19 mouse cellular contexts compared by ENCODE assay signal in the genomic region with DNA sequence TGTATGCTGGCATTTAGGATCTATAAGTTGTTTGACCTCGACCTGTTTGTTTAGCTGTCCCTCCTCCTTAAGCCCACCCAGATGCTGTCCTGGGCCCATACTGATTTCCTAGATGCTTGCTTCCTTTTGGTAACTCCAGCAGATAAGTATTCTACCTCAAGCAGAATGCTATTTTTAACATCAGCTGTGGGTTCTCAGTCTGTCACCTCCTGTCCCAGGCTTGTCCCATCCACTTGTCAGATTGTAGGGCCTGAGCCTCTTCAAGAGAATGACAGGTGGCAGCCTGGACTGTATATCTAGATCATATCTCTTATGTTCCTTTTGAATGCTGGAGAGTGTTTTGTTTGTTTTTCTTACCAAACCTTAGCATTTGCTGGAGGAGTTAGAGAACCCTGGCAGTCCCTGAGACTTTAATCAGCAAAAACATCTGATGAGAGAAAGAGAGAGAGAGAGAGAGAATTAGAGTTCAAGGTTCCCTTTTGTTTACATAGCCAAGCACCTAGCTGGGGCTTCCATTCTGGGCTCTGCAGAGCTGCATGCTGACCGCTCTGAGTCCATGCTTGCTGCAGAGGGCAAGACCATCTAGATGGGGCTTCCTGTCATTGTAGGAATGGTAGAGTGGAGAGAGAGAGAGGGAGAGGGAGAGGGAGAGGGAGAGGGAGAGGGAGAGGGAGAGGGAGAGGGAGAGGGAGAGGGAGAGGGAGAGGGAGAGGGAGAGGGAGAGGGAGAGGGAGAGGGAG.
DNase-seq lines count a peak whose midpoint lies in the region; ATAC-seq and TF ChIP-seq lines count a peak whose summit lies in the region.
"Had no signal": no experiment of that assay in that cellular context is flagged by ENCODE, and none has a peak within 500 bp of the region (broad histone marks: within the 10 kb centered on the region; RNA-seq: fewer than 3 reads in every experiment).

No protein-coding gene starts in this region.

- no peaks in the 10 kb centered on the region; the same call in 1 of the 2 replicates for H3K9me3 ChIP-seq in heart, embryonic 10.5 days
- peaks cover 8% of the 10 kb centered on the region for H3K9me3 ChIP-seq in heart, embryonic 13.5 days
- H3K9me3 ChIP-seq in heart, postnatal 0 days (replicated peaks; ENCODE audit: control insufficient read depth, low read length): 0 out of 2 replicates have a peak, but pooled peaks cover 4% of the 10 kb centered on the region
- H3K9me3 ChIP-seq: embryonic facial prominence, embryonic 15.5 days; forebrain, embryonic 12.5 days had no signal

- no peaks in the 10 kb centered on the region for H3K36me3 ChIP-seq in heart, embryonic 10.5 days
- no peaks in the 10 kb centered on the region for H3K36me3 ChIP-seq in heart, embryonic 13.5 days
- H3K36me3 ChIP-seq in heart, postnatal 0 days (replicated peaks; ENCODE audit: control insufficient read depth, insufficient read depth, low read length): no peaks in the 10 kb centered on the region
- H3K36me3 ChIP-seq: embryonic facial prominence, embryonic 13.5 days; embryonic facial prominence, embryonic 15.5 days; forebrain, embryonic 10.5 days; forebrain, embryonic 12.5 days had no signal

- H3K27me3 ChIP-seq in heart, embryonic 10.5 days (ENCODE audit: insufficient read depth, poor library complexity, severe bottlenecking): no peaks in the 10 kb centered on the region
- no peaks in the 10 kb centered on the region for H3K27me3 ChIP-seq in heart, embryonic 13.5 days (replicated peaks)
- no peaks in the 10 kb centered on the region for H3K27me3 ChIP-seq in heart, postnatal 0 days (ENCODE audit: control insufficient read depth, insufficient read depth, low read length)
- H3K27me3 ChIP-seq: embryonic facial prominence, embryonic 13.5 days; embryonic facial prominence, embryonic 15.5 days had no signal

- intact Hi-C loops in heart, postnatal 14 days (cut with DNase I): loop anchor here (5.0 kb wide), 1 partner anchor 231 kb away; no protein-coding TSS in a partner anchor

- no peak overlapping the region for H3K4me3 ChIP-seq in heart, embryonic 10.5 days
- H3K4me3 ChIP-seq in heart, embryonic 13.5 days: no peak overlapping the region
- H3K4me3 ChIP-seq in heart, postnatal 0 days (ENCODE audit: low read depth, low read length): no peak overlapping the region
- H3K4me3 ChIP-seq: embryonic facial prominence, embryonic 13.5 days; embryonic facial prominence, embryonic 15.5 days; erythroblast, embryonic 14.5 days; forebrain, embryonic 10.5 days; forebrain, embryonic 12.5 days had no signal

- no peak for TF ChIP-seq EP300 in heart, postnatal 0 days (IDR thresholded peaks at IDR 0.05; ENCODE audit: low read depth)

- DNase-seq in heart, embryonic 10.5 days (ENCODE audit: low spot score): peak; percentile 76
- DNase-seq in heart, postnatal 14 days: no peak
- DNase-seq in heart, adult 8-10 months (ENCODE audit: low spot score): no peak
- DNase-seq in heart, postnatal 0 days (ENCODE audit: low spot score): peak; percentile 19
- DNase-seq in heart, postnatal 4 days: no peak
- DNase-seq: adrenal gland, postnatal 10 days; adrenal gland, postnatal 25 days; cerebellum, adult 11 months; cerebellum, adult 8-10 months; cerebellum, adult 9-11 months; cerebellum, postnatal 36 days; embryo, embryonic 11 days had no signal

- H3K27ac ChIP-seq in heart, embryonic 10.5 days: peak overlapping the region; percentile 64; the same call in 1 of the 2 replicates
- peak overlapping the region; percentile 58 for H3K27ac ChIP-seq in heart, embryonic 13.5 days (replicated peaks)
- no peak overlapping the region for H3K27ac ChIP-seq in heart, postnatal 0 days (ENCODE audit: low read depth)
- H3K27ac ChIP-seq: embryonic facial prominence, embryonic 13.5 days; embryonic facial prominence, embryonic 15.5 days; forebrain, embryonic 10.5 days; forebrain, embryonic 12.5 days had no signal

- TF ChIP-seq CTCF in heart, postnatal 0 days (IDR thresholded peaks at IDR 0.05; ENCODE audit: low read depth): no peak

- H3K9ac ChIP-seq in heart, embryonic 13.5 days: no peak overlapping the region
- no peak overlapping the region for H3K9ac ChIP-seq in heart, postnatal 0 days (replicated peaks; ENCODE audit: low read depth, low read length)
- H3K9ac ChIP-seq: embryonic facial prominence, embryonic 13.5 days; embryonic facial prominence, embryonic 15.5 days; forebrain, embryonic 12.5 days had no signal

- no peak overlapping the region for H3K4me2 ChIP-seq in heart, embryonic 13.5 days
- no peak overlapping the region for H3K4me2 ChIP-seq in heart, postnatal 0 days (ENCODE audit: low read depth, low read length)
- H3K4me2 ChIP-seq: embryonic facial prominence, embryonic 13.5 days; embryonic facial prominence, embryonic 15.5 days; forebrain, embryonic 12.5 days had no signal

- no peak for ATAC-seq in heart, embryonic 13.5 days (ENCODE audit: extremely low read depth, insufficient number of reproducible peaks, low FRiP score, low TSS enrichment)
- no peak for ATAC-seq in heart, postnatal 0 days (ENCODE audit: insufficient read depth, low read depth)
- ATAC-seq: forebrain, embryonic 14.5 days had no signal

- peaks cover 58% of the 10 kb centered on the region for H3K4me1 ChIP-seq in heart, embryonic 10.5 days
- H3K4me1 ChIP-seq in heart, embryonic 13.5 days: peaks cover 54% of the 10 kb centered on the region
- H3K4me1 ChIP-seq in heart, postnatal 0 days (ENCODE audit: control insufficient read depth, insufficient read depth): peaks cover 18% of the 10 kb centered on the region

- 18% methylated on average over 2 of the region's 2 CpGs for WGBS in heart, embryonic 10.5 days
- WGBS in heart, embryonic 13.5 days: 18% methylated on average over 2 of the region's 2 CpGs
- 33% methylated on average over 2 of the region's 2 CpGs for WGBS in heart, postnatal 0 days

Comparison
In these comparisons a context has a peak if more than half of its experiments do, and no peak if none do; other contexts are left out.
1. DNase-seq: peak in heart, embryonic 10.5 days (single experiment) and heart, postnatal 0 days (single experiment); none in heart, postnatal 14 days (0 of 2), heart, adult 8-10 months (single experiment) and heart, postnatal 4 days (single experiment).